ENCODE assay signal across 24 mouse cellular contexts in the genomic region with DNA sequence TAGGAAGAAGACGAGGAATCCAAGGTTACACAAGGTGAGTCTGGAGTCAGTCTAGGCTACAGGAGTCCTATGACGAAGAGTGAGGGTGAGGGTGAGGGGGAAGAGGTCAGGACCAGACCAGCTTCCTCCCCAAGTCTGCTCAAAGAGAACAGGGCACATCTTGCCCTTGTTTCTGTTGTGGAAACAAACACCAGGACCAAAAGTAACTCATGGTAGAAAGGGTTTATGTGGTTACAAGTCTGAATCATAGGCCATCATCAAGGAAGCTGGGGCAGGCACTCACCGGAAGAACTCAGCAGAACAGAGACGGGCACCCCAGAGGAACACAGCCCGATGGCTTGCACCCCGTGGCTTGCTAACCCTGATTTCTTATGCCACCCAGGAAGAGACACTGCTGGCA. TPM values are rescaled to one million over a fixed set of nuclear protein-coding genes. Genes with fewer than 3 reads are reported as not detected.
DNase-seq lines count a peak whose midpoint lies in the region; ATAC-seq and TF ChIP-seq lines count a peak whose summit lies in the region.
"Had no signal": no experiment of that assay in that cellular context is flagged by ENCODE, and none has a peak within 500 bp of the region (broad histone marks: within the 10 kb centered on the region; RNA-seq: fewer than 3 reads in every experiment).

No protein-coding gene starts in this region.

- DNase-seq in CD4-positive helper T cell, adult 2 months (ENCODE audit: low read depth, low spot score), result peak; percentile 47
- DNase-seq in T-cell, adult 2 months (ENCODE audit: low spot score), result peak; percentile 24
- no peak for DNase-seq in frontal cortex, adult 2 months (ENCODE audit: extremely low spot score in 1 of 2, low spot score in 1 of 2)
- DNase-seq in midbrain, postnatal 0 days (ENCODE audit: low spot score), result no peak
- DNase-seq in B cell, adult 2 months, result no peak
- DNase-seq: adrenal gland, adult 2 months; adrenal gland, postnatal 25 days; cerebellum, adult 18-20 months; cerebellum, adult 9-10 months; cerebellum, postnatal 14 days; gastrocnemius, postnatal 25 days; heart, adult 2 months; heart, postnatal 14 days; heart, postnatal 4 days; kidney, adult 11 months had no signal

- no peak for TF ChIP-seq CTCF in midbrain, postnatal 0 days (IDR thresholded peaks at IDR 0.05)

- no peaks in the 10 kb centered on the region for H3K4me1 ChIP-seq in midbrain, postnatal 0 days (ENCODE audit: insufficient read depth, low read length)
- H3K4me1 ChIP-seq: forebrain, embryonic 10.5 days; forebrain, embryonic 13.5 days; heart, embryonic 13.5 days; intestine, embryonic 15.5 days had no signal

- no peaks in the 10 kb centered on the region for H3K36me3 ChIP-seq in midbrain, postnatal 0 days (ENCODE audit: insufficient read depth, low read length)
- H3K36me3 ChIP-seq: forebrain, embryonic 10.5 days; heart, embryonic 10.5 days; heart, embryonic 13.5 days; intestine, embryonic 15.5 days had no signal

- no peak overlapping the region for H3K27ac ChIP-seq in midbrain, postnatal 0 days (ENCODE audit: low read depth, low read length)
- H3K27ac ChIP-seq: forebrain, embryonic 10.5 days; forebrain, embryonic 13.5 days; heart, adult 2 months; heart, embryonic 10.5 days; heart, embryonic 13.5 days; hindbrain, embryonic 14.5 days; hindbrain, postnatal 0 days; intestine, embryonic 15.5 days had no signal

- H3K4me2 ChIP-seq in midbrain, postnatal 0 days (ENCODE audit: low read depth, low read length, poor library complexity, severe bottlenecking), result no peak overlapping the region
- H3K4me2 ChIP-seq: forebrain, embryonic 13.5 days; heart, embryonic 13.5 days; hindbrain, embryonic 14.5 days; intestine, embryonic 15.5 days had no signal

- H3K4me3 ChIP-seq in midbrain, postnatal 0 days (ENCODE audit: low read depth, low read length), result no peak overlapping the region
- H3K4me3 ChIP-seq: forebrain, embryonic 10.5 days; forebrain, embryonic 13.5 days; heart, adult 2 months; heart, embryonic 10.5 days; heart, embryonic 13.5 days; intestine, embryonic 15.5 days had no signal

- H3K9ac ChIP-seq in midbrain, postnatal 0 days (replicated peaks; ENCODE audit: low read length, poor library complexity, severe bottlenecking), result no peak overlapping the region
- H3K9ac ChIP-seq: forebrain, embryonic 13.5 days; heart, embryonic 13.5 days; hindbrain, embryonic 14.5 days; intestine, embryonic 15.5 days had no signal

- no peaks in the 10 kb centered on the region for H3K27me3 ChIP-seq in midbrain, postnatal 0 days (ENCODE audit: insufficient read depth, low read length)
- H3K27me3 ChIP-seq: forebrain, embryonic 13.5 days; heart, embryonic 13.5 days; intestine, embryonic 15.5 days had no signal

- WGBS in midbrain, postnatal 0 days, result 91% methylated on average over 6 of the region's 6 CpGs

- ATAC-seq in inflammation-experienced regulatory T-cells, adult 6 months, result peak; percentile 46
- ATAC-seq in midbrain, postnatal 0 days (ENCODE audit: low FRiP score), result no peak
- ATAC-seq: forebrain, embryonic 13.5 days; forebrain, embryonic 16.5 days; hindbrain, postnatal 0 days; intestine, embryonic 15.5 days had no signal

- no peaks in the 10 kb centered on the region for H3K9me3 ChIP-seq in midbrain, postnatal 0 days (ENCODE audit: low read length)
- H3K9me3 ChIP-seq: forebrain, embryonic 10.5 days; forebrain, embryonic 13.5 days; heart, embryonic 10.5 days; heart, embryonic 13.5 days; intestine, embryonic 15.5 days had no signal

RNA-seq across cellular contexts. Expression of a gene that starts 12.2 kb away (rescaled TPM):
- polyA plus RNA-seq in inflammation-experienced regulatory T-cells, adult 6 months (2017; shearing (Covaris generic)), result 10 to 100 TPM; 21.6 to 32.7 (median 25.1) TPM
- polyA plus RNA-seq in frontal cortex, adult 2 months (2012; rRNA removed), result 33.5 and 35.4 TPM in 2 replicates
- total RNA-seq in midbrain, postnatal 0 days (2014; rRNA removed), result 61.2 and 65.8 TPM in 2 replicates
- polyA plus RNA-seq in midbrain, postnatal 0 days (2015; fragmentation: Nextera tagmentation; extraction: Ambion mirVana), result 52.6 and 53.2 TPM in 2 replicates

RNA-seq across cellular contexts. Expression of a gene that starts 21.9 kb away (rescaled TPM):
- 10 to 100 TPM; 24.2 to 34.2 (median 31.8) TPM for polyA plus RNA-seq in inflammation-experienced regulatory T-cells, adult 6 months (2017; shearing (Covaris generic))
- 46.7 and 54.4 TPM in 2 replicates for polyA plus RNA-seq in frontal cortex, adult 2 months (2012; rRNA removed)
- 35.0 and 42.1 TPM in 2 replicates for total RNA-seq in midbrain, postnatal 0 days (2014; rRNA removed)
- 55.1 and 58.8 TPM in 2 replicates for polyA plus RNA-seq in midbrain, postnatal 0 days (2015; fragmentation: Nextera tagmentation; extraction: Ambion mirVana)

RNA-seq across cellular contexts. Expression of a gene that starts 51.9 kb away (rescaled TPM):
- polyA plus RNA-seq in inflammation-experienced regulatory T-cells, adult 6 months (2017; shearing (Covaris generic)), result 10 to 100 TPM; 14.9 to 27.8 (median 18.4) TPM
- polyA plus RNA-seq in frontal cortex, adult 2 months (2012; rRNA removed), result 28.4 and 32.3 TPM in 2 replicates
- 19.1 and 36.1 TPM in 2 replicates for total RNA-seq in midbrain, postnatal 0 days (2014; rRNA removed)
- 36.2 and 38.5 TPM in 2 replicates for polyA plus RNA-seq in midbrain, postnatal 0 days (2015; fragmentation: Nextera tagmentation; extraction: Ambion mirVana)

Comparison
In these comparisons a context has a peak if more than half of its experiments do, and no peak if none do; other contexts are left out.
1. DNase-seq: peak in CD4-positive helper T cell, adult 2 months (single experiment) and T-cell, adult 2 months (single experiment); none in frontal cortex, adult 2 months (0 of 2), midbrain, postnatal 0 days (single experiment) and B cell, adult 2 months (0 of 2).